Mouse (Mus musculus): ENCODE data around the gene Garem2.

GRCm38 (mm10) chr5:30118018-30118417 lies 13.1 kb downstream of the Garem2 start:
- TF ChIP-seq ZNF384 (IDR thresholded peaks at IDR 0.05; ENCODE audit: low read depth, low read length) (no peak), ZC3H11A (IDR thresholded peaks at IDR 0.05; ENCODE audit: borderline replicate concordance, low read depth, low read length) (no peak), CHD2 (IDR thresholded peaks at IDR 0.05; ENCODE audit: low read depth, low read length) (no peak), HCFC1 (IDR thresholded peaks at IDR 0.05; ENCODE audit: borderline replicate concordance, insufficient read depth, low read length) (no peak)
